Mouse (Mus musculus) heart, embryonic 10.5 days (tissue): ENCODE results near the gene Atxn1. TPM values are rescaled to one million over a fixed set of nuclear protein-coding genes. Genes with fewer than 3 reads are reported as not detected.

Experiments
- DNase-seq: peaks from one replicate; pipeline ENCODE4 v3.0.0-alpha.2; 2017; ENCODE audit warnings: low spot score
- H3K27ac ChIP-seq: fragments of 300-500 bp; sonication (generic); 2 replicates; pipeline ENCODE4 v1.5.1; 2016; ENCODE audit warnings: mild to moderate bottlenecking
- H3K27me3 ChIP-seq: fragments of 300-500 bp; sonication (generic); 2 replicates; pipeline ENCODE4 v1.6.1; 2016; ENCODE audit warnings: mild to moderate bottlenecking; ENCODE audit not compliant: poor library complexity, insufficient read depth, severe bottlenecking
- H3K36me3 ChIP-seq: fragments of 300-500 bp; sonication (generic); 2 replicates; pipeline ENCODE4 v1.6.1; 2016; ENCODE audit warnings: mild to moderate bottlenecking, moderate library complexity
- H3K4me1 ChIP-seq: fragments of 300-500 bp; sonication (generic); 2 replicates; pipeline ENCODE4 v1.6.1; 2016; ENCODE audit warnings: mild to moderate bottlenecking
- H3K4me3 ChIP-seq: fragments of 300-500 bp; sonication (generic); 2 replicates; pipeline ENCODE4 v1.5.1; 2016; ENCODE audit warnings: mild to moderate bottlenecking, moderate library complexity
- H3K9me3 ChIP-seq: fragments of 300-500 bp; sonication (generic); 2 replicates; pipeline ENCODE4 v1.6.1; 2016; ENCODE audit warnings: mild to moderate bottlenecking, moderate library complexity
- WGBS: fragments of 180-500 bp; shearing (Covaris S2); methylation state at CpG from one replicate; pipeline ENCODE4 v1.1.7; 2016; 5-methylcytosine and 5-hydroxymethylcytosine counted together
- polyA plus RNA-seq: library from polyadenylated mRNA; unstranded; fragments of >200 nt; fragmentation: Nextera tagmentation; extraction: Ambion mirVana; gene quantifications from 2 replicates; pipeline ENCODE4 v1.2.1, GENCODE M21; 2016

Gene Atxn1
- polyA plus RNA-seq, 1 experiment from 2014 or later: 3.9 TPM

- H3K27ac ChIP-seq: no peak overlapping the region
- H3K4me1 ChIP-seq: peaks cover 23% of the 10 kb centered on the region
- DNase-seq: no peak
- H3K4me3 ChIP-seq: no peak overlapping the region
- no peaks in the 10 kb centered on the region for H3K27me3 ChIP-seq
- H3K36me3 ChIP-seq: 0 out of 2 replicates have a peak, but pooled peaks cover 5% of the 10 kb centered on the region
- H3K9me3 ChIP-seq: no peaks in the 10 kb centered on the region
- WGBS: 73% methylated on average over 7 of the region's 7 CpGs
Measured at GRCm38 (mm10) chr13:45935798-45936197, 29.0 kb downstream of the Atxn1 start.

DNA sequence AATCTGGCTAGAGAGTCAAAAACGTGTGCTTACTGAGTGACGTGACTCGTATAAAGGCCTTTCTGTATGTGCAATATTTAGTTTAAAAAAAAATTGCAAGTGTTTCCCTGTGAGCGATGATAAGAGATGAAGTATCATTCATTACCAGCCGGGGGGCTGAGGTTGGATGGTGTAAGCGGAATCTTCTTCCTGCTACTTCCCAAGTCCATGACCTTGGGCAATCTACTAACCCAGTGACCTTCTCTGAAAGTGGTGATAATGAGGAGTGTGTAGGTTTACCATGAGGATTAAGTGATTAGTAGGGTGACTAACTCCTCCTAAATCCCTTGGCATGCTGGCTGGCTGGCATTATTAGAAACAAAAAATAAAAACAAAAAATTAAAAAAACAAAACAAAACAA lies 30.0 kb downstream of the Atxn1 start:
- H3K4me3 ChIP-seq: no peak overlapping the region
- no peak for DNase-seq
- 51% methylated on average over 6 of the region's 6 CpGs for WGBS
- H3K9me3 ChIP-seq: no peaks in the 10 kb centered on the region
- H3K27me3 ChIP-seq: no peaks in the 10 kb centered on the region
- H3K4me1 ChIP-seq: peaks cover 20% of the 10 kb centered on the region
- H3K27ac ChIP-seq: peak overlapping the region; percentile 53; the same call in 1 of the 2 replicates
- 0 out of 2 replicates have a peak, but pooled peaks cover 5% of the 10 kb centered on the region for H3K36me3 ChIP-seq

DNA sequence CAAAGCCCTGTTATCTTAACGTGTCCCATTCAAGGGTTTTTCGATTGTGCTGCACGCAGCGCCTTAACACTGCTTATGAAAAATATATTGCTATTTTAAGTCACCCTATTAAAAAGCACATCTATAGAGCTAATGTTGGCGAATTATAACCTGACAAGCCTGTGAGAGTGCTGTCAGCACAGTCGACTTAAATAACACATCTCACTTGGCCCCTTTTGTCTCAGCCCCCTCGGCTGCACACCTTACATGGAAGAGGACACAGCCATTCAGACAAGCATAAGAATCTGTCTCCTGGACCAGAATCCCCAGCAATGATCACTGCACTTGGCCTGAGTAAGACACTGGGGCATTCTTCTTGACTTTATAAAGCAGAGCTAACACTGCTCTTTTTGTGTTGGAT lies 30.7 kb downstream of the Atxn1 start:
- peak overlapping the region; percentile 53 for H3K27ac ChIP-seq
- H3K27me3 ChIP-seq: no peaks in the 10 kb centered on the region
- H3K36me3 ChIP-seq: 0 out of 2 replicates have a peak, but pooled peaks cover 5% of the 10 kb centered on the region
- no peak for DNase-seq
- H3K4me1 ChIP-seq: peaks cover 23% of the 10 kb centered on the region
- 51% methylated on average over 7 of the region's 7 CpGs for WGBS
- H3K4me3 ChIP-seq: 0 out of 2 replicates have a peak overlapping the region, but pooled peaks have one; percentile 8
- no peaks in the 10 kb centered on the region for H3K9me3 ChIP-seq

GRCm38 (mm10) chr13:45932491-45932921 lies 32.3 kb downstream of the Atxn1 start:
- Histone ChIP-seq H3K4me3 (no peak overlapping the region), H3K27ac (no peak overlapping the region), H3K4me1 (peaks cover 23% of the 10 kb centered on the region), H3K9me3 (no peaks in the 10 kb centered on the region), H3K27me3 (no peaks in the 10 kb centered on the region), H3K36me3 (peaks cover 8% of the 10 kb centered on the region; the same call in 1 of the 2 replicates)
- WGBS: 81% methylated on average over 8 of the region's 8 CpGs
- no peak for DNase-seq

DNA sequence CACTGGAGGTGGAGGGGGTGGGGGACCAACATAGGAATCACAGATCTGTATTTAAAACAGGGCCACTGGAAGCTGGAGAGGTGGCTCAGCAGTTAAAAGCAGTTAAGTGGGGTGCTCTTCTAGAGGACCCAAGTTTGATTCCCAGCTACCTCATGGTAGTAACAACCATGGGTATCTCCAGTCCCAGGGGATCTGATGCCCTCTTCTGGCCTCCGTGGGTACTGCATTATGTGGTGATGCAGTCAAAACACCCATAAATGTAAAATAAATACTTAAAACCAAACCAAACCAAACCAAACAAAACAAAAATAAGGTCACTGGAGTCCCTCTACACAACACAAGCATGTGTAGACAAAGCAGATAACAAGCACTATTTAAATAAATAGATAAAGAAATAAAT lies 32.9 kb downstream of the Atxn1 start:
- no peak for DNase-seq
- Histone ChIP-seq H3K4me3 (no peak overlapping the region), H3K27me3 (no peaks in the 10 kb centered on the region), H3K36me3 (peaks cover 8% of the 10 kb centered on the region; the same call in 1 of the 2 replicates), H3K4me1 (peaks cover 23% of the 10 kb centered on the region), H3K9me3 (no peaks in the 10 kb centered on the region), H3K27ac (no peak overlapping the region)
- 59% methylated on average over 1 of the region's 1 CpGs for WGBS

- peaks cover 8% of the 10 kb centered on the region; the same call in 1 of the 2 replicates for H3K36me3 ChIP-seq
- H3K4me3 ChIP-seq: no peak overlapping the region
- H3K27ac ChIP-seq: no peak overlapping the region
- H3K9me3 ChIP-seq: no peaks in the 10 kb centered on the region
- 88% methylated on average over 5 of the region's 5 CpGs for WGBS
- H3K4me1 ChIP-seq: peaks cover 23% of the 10 kb centered on the region
- no peak for DNase-seq
- H3K27me3 ChIP-seq: no peaks in the 10 kb centered on the region
Measured at GRCm38 (mm10) chr13:45931215-45931614, 33.6 kb downstream of the Atxn1 start.

- no peak overlapping the region for H3K27ac ChIP-seq
- peaks cover 22% of the 10 kb centered on the region for H3K4me1 ChIP-seq
- no peak overlapping the region for H3K4me3 ChIP-seq
- no peaks in the 10 kb centered on the region for H3K9me3 ChIP-seq
- DNase-seq: no peak
- H3K27me3 ChIP-seq: no peaks in the 10 kb centered on the region
- WGBS: 77% methylated on average over 5 of the region's 5 CpGs
- peaks cover 8% of the 10 kb centered on the region; the same call in 1 of the 2 replicates for H3K36me3 ChIP-seq
Measured at GRCm38 (mm10) chr13:45929744-45930143, 35.1 kb downstream of the Atxn1 start.

- no peaks in the 10 kb centered on the region for H3K9me3 ChIP-seq
- 81% methylated on average over 4 of the region's 4 CpGs for WGBS
Measured at GRCm38 (mm10) chr13:45925294-45925693, 39.5 kb downstream of the Atxn1 start.

GRCm38 (mm10) chr13:45924555-45924954 lies 40.3 kb downstream of the Atxn1 start:
- H3K4me1 ChIP-seq: peaks cover 5% of the 10 kb centered on the region
- no peak overlapping the region for H3K27ac ChIP-seq
- no peaks in the 10 kb centered on the region for H3K27me3 ChIP-seq
- H3K4me3 ChIP-seq: no peak overlapping the region
- no peaks in the 10 kb centered on the region for H3K9me3 ChIP-seq
- 51% methylated on average over 7 of the region's 7 CpGs for WGBS
- H3K36me3 ChIP-seq: peaks cover 3% of the 10 kb centered on the region; the same call in 1 of the 2 replicates
- no peak for DNase-seq

More at GRCm38 (mm10) chr13:45925294-45925693, 39.5 kb downstream of the Atxn1 start:
- peaks cover 8% of the 10 kb centered on the region for H3K4me1 ChIP-seq
- no peak overlapping the region for H3K4me3 ChIP-seq
- H3K36me3 ChIP-seq: peaks cover 3% of the 10 kb centered on the region; the same call in 1 of the 2 replicates
- H3K27ac ChIP-seq: no peak overlapping the region
- no peak for DNase-seq
- H3K27me3 ChIP-seq: no peaks in the 10 kb centered on the region

- no peaks in the 10 kb centered on the region for H3K9me3 ChIP-seq
- no peak overlapping the region for H3K4me3 ChIP-seq
- DNase-seq: no peak
- H3K27me3 ChIP-seq: no peaks in the 10 kb centered on the region
- no peak overlapping the region for H3K27ac ChIP-seq
- 100% methylated on average over 1 of the region's 1 CpGs for WGBS
- peaks cover 3% of the 10 kb centered on the region; the same call in 1 of the 2 replicates for H3K36me3 ChIP-seq
- H3K4me1 ChIP-seq: peaks cover 5% of the 10 kb centered on the region; the same call in 1 of the 2 replicates
Measured at GRCm38 (mm10) chr13:45923086-45923485, 41.7 kb downstream of the Atxn1 start.

- no peak for DNase-seq
- WGBS: 79% methylated on average over 9 of the region's 9 CpGs
Measured at GRCm38 (mm10) chr13:45922467-45922866, 42.3 kb downstream of the Atxn1 start.

GRCm38 (mm10) chr13:45918956-45919711 lies 45.7 kb downstream of the Atxn1 start:
- H3K27me3 ChIP-seq: no peaks in the 10 kb centered on the region
- no peaks in the 10 kb centered on the region for H3K36me3 ChIP-seq
- DNase-seq: no peak
- H3K4me1 ChIP-seq: peaks cover 9% of the 10 kb centered on the region; the same call in 1 of the 2 replicates
- no peaks in the 10 kb centered on the region for H3K9me3 ChIP-seq
- no peak overlapping the region for H3K27ac ChIP-seq
- 89% methylated on average over 14 of the region's 15 CpGs for WGBS
- no peak overlapping the region for H3K4me3 ChIP-seq

More at GRCm38 (mm10) chr13:45922467-45922866, 42.3 kb downstream of the Atxn1 start:
- H3K4me3 ChIP-seq: no peak overlapping the region
- H3K27me3 ChIP-seq: no peaks in the 10 kb centered on the region
- peaks cover 5% of the 10 kb centered on the region for H3K4me1 ChIP-seq
- no peaks in the 10 kb centered on the region for H3K9me3 ChIP-seq
- no peaks in the 10 kb centered on the region for H3K36me3 ChIP-seq
- no peak overlapping the region for H3K27ac ChIP-seq

DNA sequence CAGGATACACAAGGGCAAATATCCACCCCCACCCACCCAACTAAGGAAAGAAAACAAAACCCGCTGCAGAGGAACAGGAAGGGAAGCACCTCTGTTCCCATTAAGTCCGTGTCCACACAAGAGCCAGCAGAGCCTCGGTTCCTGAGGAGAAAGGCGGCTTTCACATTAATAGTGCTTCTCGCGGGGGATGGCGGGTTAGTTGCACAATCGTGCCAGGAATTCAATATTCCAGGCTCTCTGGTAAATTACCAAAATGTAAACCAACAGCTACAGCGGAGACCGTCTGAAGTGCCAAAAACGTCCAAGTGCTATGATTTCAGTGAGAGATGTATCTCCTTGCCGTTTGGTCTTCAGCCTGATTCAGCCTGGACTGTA lies 46.8 kb downstream of the Atxn1 start:
- 0 out of 2 replicates have a peak overlapping the region, but pooled peaks have one; percentile 6 for H3K27ac ChIP-seq
- WGBS: 83% methylated on average over 12 of the region's 12 CpGs
- peaks cover 9% of the 10 kb centered on the region; the same call in 1 of the 2 replicates for H3K4me1 ChIP-seq
- H3K4me3 ChIP-seq: no peak overlapping the region
- H3K27me3 ChIP-seq: no peaks in the 10 kb centered on the region
- H3K36me3 ChIP-seq: no peaks in the 10 kb centered on the region
- no peak for DNase-seq
- no peaks in the 10 kb centered on the region for H3K9me3 ChIP-seq
